Mouse (Mus musculus): ENCODE measurements at regions not wholly inside any gene's neighbourhood (a gene's known extent, or its start where the extent isn't known, plus 50 kb on each side); places are given as distances from the start of the nearest gene placed in this dataset.

DNA sequence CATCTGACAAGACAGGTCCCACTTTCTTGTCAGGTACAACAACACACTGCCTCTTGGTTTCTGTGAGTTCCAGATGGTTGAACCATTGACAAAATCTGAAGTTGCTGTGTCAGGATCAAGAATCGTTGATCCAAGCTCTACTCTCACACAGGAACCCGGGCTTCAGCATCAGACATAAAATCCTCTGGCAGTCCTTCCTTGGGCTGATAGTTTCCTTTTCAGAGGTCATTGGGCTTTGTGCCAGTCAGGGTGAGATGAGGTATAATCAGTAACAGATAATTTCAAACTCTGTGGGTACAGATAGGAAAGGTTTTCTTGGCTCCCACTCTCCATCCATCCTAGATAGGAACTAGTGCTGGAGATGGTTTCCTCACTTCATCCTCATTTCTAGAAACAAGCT is 649.5 kb downstream of the Defb40 start:
- TF ChIP-seq CTCF (IDR thresholded peaks at IDR 0.05; ENCODE audit: control insufficient read depth, insufficient read depth, low read length) (no peak), POLR2A (IDR thresholded peaks at IDR 0.05; ENCODE audit: borderline replicate concordance, control insufficient read depth, low read depth, low read length) (no peak)
